Mouse (Mus musculus) urinary bladder, postnatal 10 days (tissue): ENCODE data around the gene Mical2.

ENCODE experiments used
- DNase-seq: peaks from one replicate; pipeline ENCODE4 v3.0.0; 2022; ENCODE audit warnings: low spot score

Mical2 gene

GRCm38 (mm10) chr7:112208323-112209167 lies 17.1 kb upstream of the Mical2 start:
- no peak for DNase-seq

- DNase-seq, result no peak
These were observed 16.0 kb upstream of the Mical2 start for GRCm38 (mm10) chr7:112209621-112210020.

- DNase-seq, result no peak
These were observed 12.5 kb upstream of the Mical2 start for GRCm38 (mm10) chr7:112212921-112213721.

- no peak for DNase-seq
These were observed 9.8 kb upstream of the Mical2 start for GRCm38 (mm10) chr7:112215871-112216270.

- no peak for DNase-seq
These were observed 8.9 kb upstream of the Mical2 start for GRCm38 (mm10) chr7:112216720-112217119.

GRCm38 (mm10) chr7:112217208-112217607 lies 8.4 kb upstream of the Mical2 start:
- no peak for DNase-seq

GRCm38 (mm10) chr7:112222733-112223524 lies 2.7 kb upstream of the Mical2 start:
- no peak for DNase-seq

GRCm38 (mm10) chr7:112224854-112225253 lies 802 bp upstream of the Mical2 start:
- no peak for DNase-seq

GRCm38 (mm10) chr7:112226446-112227265 lies 1.0 kb downstream of the Mical2 start:
- no peak for DNase-seq

- no peak for DNase-seq
These were observed 1.6 kb downstream of the Mical2 start for GRCm38 (mm10) chr7:112227266-112227562.

- DNase-seq, result no peak
These were observed 3.3 kb downstream of the Mical2 start for GRCm38 (mm10) chr7:112228827-112229498.

- no peak for DNase-seq
These were observed 6.1 kb downstream of the Mical2 start for GRCm38 (mm10) chr7:112231731-112232130.

GRCm38 (mm10) chr7:112233345-112234005 lies 7.8 kb downstream of the Mical2 start:
- DNase-seq, result no peak

GRCm38 (mm10) chr7:112234410-112234809 lies 8.8 kb downstream of the Mical2 start:
- DNase-seq, result no peak

GRCm38 (mm10) chr7:112235493-112235892 lies 9.8 kb downstream of the Mical2 start:
- no peak for DNase-seq

GRCm38 (mm10) chr7:112237211-112237610 lies 11.6 kb downstream of the Mical2 start:
- DNase-seq, result no peak

GRCm38 (mm10) chr7:112237868-112238267 lies 12.2 kb downstream of the Mical2 start:
- DNase-seq, result no peak

- no peak for DNase-seq
These were observed 13.4 kb downstream of the Mical2 start for GRCm38 (mm10) chr7:112238768-112239728.

GRCm38 (mm10) chr7:112240748-112241147 lies 15.1 kb downstream of the Mical2 start:
- DNase-seq, result no peak
